Mouse (Mus musculus) limb, embryonic 12.5 days (tissue): ENCODE measurements at regions not wholly inside any gene's neighbourhood (a gene's known extent, or its start where the extent isn't known, plus 50 kb on each side); places are given as distances from the start of the nearest gene placed in this dataset.

Source experiments
- ATAC-seq: fragments of 200-750 bp; cut with Nextera tagmentation; 2 replicates; pipeline ENCODE4 v1.8.0; 2017; ENCODE audit warnings: low read depth, moderate TSS enrichment; ENCODE audit not compliant: insufficient number of reproducible peaks, insufficient read depth, low FRiP score, low TSS enrichment
- H3K27ac ChIP-seq: fragments of 300-500 bp; sonication (generic); 2 replicates; pipeline ENCODE4 v1.5.1; 2016; ENCODE audit warnings: mild to moderate bottlenecking, moderate library complexity
- H3K27me3 ChIP-seq: fragments of 300-500 bp; sonication (generic); 2 replicates; pipeline ENCODE4 v1.6.1; 2016; ENCODE audit warnings: mild to moderate bottlenecking, moderate library complexity
- H3K36me3 ChIP-seq: fragments of 300-500 bp; sonication (generic); 2 replicates; pipeline ENCODE4 v1.6.1; 2016; ENCODE audit warnings: mild to moderate bottlenecking, moderate library complexity
- H3K4me1 ChIP-seq: fragments of 300-500 bp; sonication (generic); replicated peaks from 2 replicates; pipeline ENCODE4 v1.6.1; 2016
- H3K4me2 ChIP-seq: fragments of 300-500 bp; sonication (generic); 2 replicates; pipeline ENCODE4 v1.6.1; 2016; ENCODE audit warnings: mild to moderate bottlenecking, moderate library complexity
- H3K4me3 ChIP-seq: fragments of 300-500 bp; sonication (generic); replicated peaks from 2 replicates; pipeline ENCODE4 v1.5.1; 2016; ENCODE audit warnings: mild to moderate bottlenecking
- H3K9ac ChIP-seq: fragments of 300-500 bp; sonication (generic); replicated peaks from 2 replicates; pipeline ENCODE4 v1.6.1; 2016; ENCODE audit warnings: mild to moderate bottlenecking, moderate library complexity
- H3K9me3 ChIP-seq: fragments of 300-500 bp; sonication (generic); 2 replicates; pipeline ENCODE4 v1.6.1; 2016; ENCODE audit warnings: mild to moderate bottlenecking, moderate library complexity
- WGBS: fragments of 180-500 bp; shearing (Covaris S2); methylation state at CpG from one replicate; pipeline ENCODE4 v1.1.7; 2016; 5-methylcytosine and 5-hydroxymethylcytosine counted together

- Histone ChIP-seq H3K4me1 (no peaks in the 10 kb centered on the region), H3K4me2 (no peak overlapping the region), H3K9me3 (no peaks in the 10 kb centered on the region), H3K9ac (no peak overlapping the region), H3K36me3 (no peaks in the 10 kb centered on the region), H3K27me3 (no peaks in the 10 kb centered on the region), H3K4me3 (no peak overlapping the region), H3K27ac (no peak overlapping the region)
- WGBS = 78% methylated on average over 7 of the region's 7 CpGs
- no peak for ATAC-seq
Measured at GRCm38 (mm10) chr3:150236946-150237600, 1200.6 kb upstream of the Adgrl4 start.

- Histone ChIP-seq H3K9ac (no peak overlapping the region), H3K4me3 (no peak overlapping the region), H3K36me3 (no peaks in the 10 kb centered on the region), H3K9me3 (no peaks in the 10 kb centered on the region), H3K27ac (no peak overlapping the region), H3K27me3 (peaks cover 5% of the 10 kb centered on the region; the same call in 1 of the 2 replicates), H3K4me2 (no peak overlapping the region), H3K4me1 (peaks cover 13% of the 10 kb centered on the region; the same call in 1 of the 2 replicates)
- no peak for ATAC-seq
- WGBS = 88% methylated on average over 2 of the region's 2 CpGs
Measured at GRCm38 (mm10) chr3:150275038-150275437, 1162.6 kb upstream of the Adgrl4 start.

- Histone ChIP-seq H3K4me1 (no peaks in the 10 kb centered on the region), H3K4me3 (no peak overlapping the region), H3K9ac (no peak overlapping the region), H3K27ac (no peak overlapping the region), H3K27me3 (no peaks in the 10 kb centered on the region), H3K4me2 (no peak overlapping the region), H3K36me3 (no peaks in the 10 kb centered on the region), H3K9me3 (no peaks in the 10 kb centered on the region)
- WGBS = 68% methylated on average over 2 of the region's 2 CpGs
- no peak for ATAC-seq
Measured at GRCm38 (mm10) chr3:150296057-150296710, 1141.5 kb upstream of the Adgrl4 start.

GRCm38 (mm10) chr3:150328811-150329210 lies 1108.9 kb upstream of the Adgrl4 start:
- Histone ChIP-seq H3K9ac (no peak overlapping the region), H3K4me3 (no peak overlapping the region), H3K9me3 (no peaks in the 10 kb centered on the region), H3K4me1 (no peaks in the 10 kb centered on the region), H3K27me3 (no peaks in the 10 kb centered on the region), H3K36me3 (no peaks in the 10 kb centered on the region), H3K4me2 (no peak overlapping the region), H3K27ac (no peak overlapping the region)
- ATAC-seq = no peak
- WGBS = 82% methylated on average over 6 of the region's 6 CpGs

- H3K4me3 ChIP-seq = no peak overlapping the region
- H3K27me3 ChIP-seq = no peaks in the 10 kb centered on the region
- H3K9me3 ChIP-seq = no peaks in the 10 kb centered on the region
- H3K4me1 ChIP-seq = no peaks in the 10 kb centered on the region
- no peak for ATAC-seq
- WGBS = 50% methylated on average over 9 of the region's 9 CpGs
- H3K4me2 ChIP-seq = no peak overlapping the region
- H3K36me3 ChIP-seq = no peaks in the 10 kb centered on the region
- no peak overlapping the region for H3K9ac ChIP-seq
- no peak overlapping the region for H3K27ac ChIP-seq
Measured at GRCm38 (mm10) chr3:150352139-150352725, 1085.5 kb upstream of the Adgrl4 start.

GRCm38 (mm10) chr3:150365766-150366165 lies 1071.9 kb upstream of the Adgrl4 start:
- Histone ChIP-seq H3K9me3 (no peaks in the 10 kb centered on the region), H3K4me2 (no peak overlapping the region), H3K4me1 (no peaks in the 10 kb centered on the region), H3K27ac (no peak overlapping the region), H3K27me3 (no peaks in the 10 kb centered on the region), H3K36me3 (no peaks in the 10 kb centered on the region), H3K4me3 (no peak overlapping the region), H3K9ac (no peak overlapping the region)
- ATAC-seq = no peak
- 86% methylated on average over 3 of the region's 3 CpGs for WGBS

- no peak for ATAC-seq
- Histone ChIP-seq H3K9me3 (no peaks in the 10 kb centered on the region), H3K27me3 (no peaks in the 10 kb centered on the region), H3K4me3 (no peak overlapping the region), H3K4me2 (no peak overlapping the region), H3K9ac (no peak overlapping the region), H3K4me1 (no peaks in the 10 kb centered on the region), H3K27ac (no peak overlapping the region), H3K36me3 (no peaks in the 10 kb centered on the region)
- 14% methylated on average over 1 of the region's 1 CpGs for WGBS
Measured at GRCm38 (mm10) chr3:150384996-150385627, 1052.6 kb upstream of the Adgrl4 start.

GRCm38 (mm10) chr3:150401694-150402301 lies 1035.9 kb upstream of the Adgrl4 start:
- Histone ChIP-seq H3K4me3 (no peak overlapping the region), H3K9ac (no peak overlapping the region), H3K27ac (no peak overlapping the region), H3K36me3 (no peaks in the 10 kb centered on the region), H3K27me3 (no peaks in the 10 kb centered on the region), H3K4me2 (no peak overlapping the region), H3K4me1 (no peaks in the 10 kb centered on the region), H3K9me3 (no peaks in the 10 kb centered on the region)
- ATAC-seq = no peak
- 89% methylated on average over 2 of the region's 2 CpGs for WGBS

- H3K27ac ChIP-seq = no peak overlapping the region
- no peaks in the 10 kb centered on the region for H3K27me3 ChIP-seq
- H3K4me1 ChIP-seq = no peaks in the 10 kb centered on the region
- H3K36me3 ChIP-seq = no peaks in the 10 kb centered on the region
- H3K4me3 ChIP-seq = no peak overlapping the region
- 85% methylated on average over 6 of the region's 6 CpGs for WGBS
- no peaks in the 10 kb centered on the region for H3K9me3 ChIP-seq
- ATAC-seq = no peak
- no peak overlapping the region for H3K9ac ChIP-seq
- H3K4me2 ChIP-seq = no peak overlapping the region
Measured at GRCm38 (mm10) chr3:150406086-150406485, 1031.6 kb upstream of the Adgrl4 start.

- Histone ChIP-seq H3K36me3 (no peaks in the 10 kb centered on the region), H3K4me1 (no peaks in the 10 kb centered on the region), H3K4me2 (no peak overlapping the region), H3K9ac (no peak overlapping the region), H3K27ac (no peak overlapping the region), H3K4me3 (no peak overlapping the region), H3K9me3 (no peaks in the 10 kb centered on the region), H3K27me3 (no peaks in the 10 kb centered on the region)
- 85% methylated on average over 2 of the region's 2 CpGs for WGBS
- ATAC-seq = no peak
Measured at GRCm38 (mm10) chr3:150415277-150415676, 1022.4 kb upstream of the Adgrl4 start.

- no peak overlapping the region for H3K4me2 ChIP-seq
- H3K36me3 ChIP-seq = no peaks in the 10 kb centered on the region
- WGBS = 80% methylated on average over 3 of the region's 3 CpGs
- H3K27ac ChIP-seq = no peak overlapping the region
- no peaks in the 10 kb centered on the region for H3K9me3 ChIP-seq
- H3K27me3 ChIP-seq = no peaks in the 10 kb centered on the region
- no peaks in the 10 kb centered on the region for H3K4me1 ChIP-seq
- H3K9ac ChIP-seq = no peak overlapping the region
- H3K4me3 ChIP-seq = no peak overlapping the region
- no peak for ATAC-seq
Measured at GRCm38 (mm10) chr3:150416447-150416846, 1021.2 kb upstream of the Adgrl4 start.
